Mouse (Mus musculus) heart, postnatal 36 days (tissue): Measurements from ENCODE around the gene Zswim8. TPM values are rescaled to one million over a fixed set of nuclear protein-coding genes. Genes with fewer than 3 reads are reported as not detected.

Experiments used
- DNase-seq, 2 experiments: peaks; one replicate each; pipeline ENCODE4 v3.0.0; 2021 to 2022
- intact Hi-C: fragments of 180-260 bp; cut with DNase I; formaldehyde crosslinking; loops from one replicate; pipeline ENCODE4 v1.15.1; 2025
- total RNA-seq, 2 experiments: library from RNA; stranded (reverse); gene quantifications; 2 replicates each; pipeline ENCODE4 v1.2.3; 2021

Gene Zswim8
- total RNA-seq, 2 experiments from 2014 or later: 45.4 to 47.8 TPM

- DNase-seq: peak; percentile 73 to 76
- intact Hi-C loops: no loop called here
These were observed 16.7 kb downstream of the Zswim8 start for GRCm38 (mm10) chr14:20724043-20724442.

GRCm38 (mm10) chr14:20725660-20726339 is 18.4 kb downstream of the Zswim8 start:
- DNase-seq: no peak
- intact Hi-C loops: no loop called here

- DNase-seq: no peak
- intact Hi-C loops: no loop called here
These were observed 22.5 kb downstream of the Zswim8 start for GRCm38 (mm10) chr14:20729871-20730270.

- no peak for DNase-seq
- intact Hi-C loops: no loop called here
These were observed 23.7 kb downstream of the Zswim8 start for GRCm38 (mm10) chr14:20730853-20731602.

GRCm38 (mm10) chr14:20733041-20733951 is 25.9 kb downstream of the Zswim8 start:
- no peak for DNase-seq
- intact Hi-C loops: no loop called here

- intact Hi-C loops: no loop called here
- peak; percentile 86 to 96 for DNase-seq
These were observed 26.8 kb downstream of the Zswim8 start, which contains the start of gene Ndst2 for GRCm38 (mm10) chr14:20733952-20734774. Gene Ndst2, minus strand, starts transcription at chr14:20734562.

- intact Hi-C loops: no loop called here
- no peak for DNase-seq
These were observed 27.7 kb downstream of the Zswim8 start for GRCm38 (mm10) chr14:20735052-20735451.

GRCm38 (mm10) chr14:20735892-20736390 is 28.6 kb downstream of the Zswim8 start:
- intact Hi-C loops: loop anchor here (2.0 kb wide), 1 partner anchor 59 kb away; the partner anchor contains the start of gene Camk2g

GRCm38 (mm10) chr14:20737306-20737705 is 30.0 kb downstream of the Zswim8 start:
- peak; percentile 58 to 61 for DNase-seq
- intact Hi-C loops: loop anchor here (2.0 kb wide), 1 partner anchor 57 kb away; the partner anchor contains the start of gene Camk2g

More at GRCm38 (mm10) chr14:20735892-20736390, 28.6 kb downstream of the Zswim8 start:
- no peak for DNase-seq

GRCm38 (mm10) chr14:20738511-20738910 is 31.2 kb downstream of the Zswim8 start:
- no peak for DNase-seq
- intact Hi-C loops: loop anchor here (2.0 kb wide), 1 partner anchor 18 kb away; no protein-coding TSS in a partner anchor

GRCm38 (mm10) chr14:20741301-20741700 is 33.9 kb downstream of the Zswim8 start:
- intact Hi-C loops: no loop called here
- DNase-seq: no peak

GRCm38 (mm10) chr14:20743614-20744013 is 36.3 kb downstream of the Zswim8 start:
- intact Hi-C loops: loop anchor here (2.0 kb wide), 1 partner anchor 15 kb away; no protein-coding TSS in a partner anchor
- DNase-seq: no peak

GRCm38 (mm10) chr14:20746935-20747334 is 39.6 kb downstream of the Zswim8 start:
- no peak for DNase-seq
- intact Hi-C loops: no loop called here

GRCm38 (mm10) chr14:20748388-20748787 is 41.0 kb downstream of the Zswim8 start:
- intact Hi-C loops: no loop called here
- no peak for DNase-seq

- DNase-seq: no peak
- intact Hi-C loops: no loop called here
These were observed 42.2 kb downstream of the Zswim8 start for GRCm38 (mm10) chr14:20749494-20750051.

GRCm38 (mm10) chr14:20750503-20750902 is 43.2 kb downstream of the Zswim8 start:
- DNase-seq: no peak
- intact Hi-C loops: no loop called here

- intact Hi-C loops: no loop called here
- DNase-seq: no peak
These were observed 46.4 kb downstream of the Zswim8 start for GRCm38 (mm10) chr14:20753792-20754191.

- peak; percentile 31 to 42 for DNase-seq
These were observed 50.1 kb downstream of the Zswim8 start for GRCm38 (mm10) chr14:20757370-20757907.

More at GRCm38 (mm10) chr14:20757370-20757907, 50.1 kb downstream of the Zswim8 start:
- intact Hi-C loops: loop anchor here (2.0 kb wide), 1 partner anchor 19 kb away; no protein-coding TSS in a partner anchor
